Mouse (Mus musculus) brain, embryonic 14.5 days (tissue): Measurements from ENCODE around the gene Adcy2. TPM values are rescaled to one million over a fixed set of nuclear protein-coding genes. Genes with fewer than 3 reads are reported as not detected.

Experiments used
- DNase-seq: peaks from one replicate; pipeline ENCODE4 v3.0.0-alpha.2; 2011; ENCODE audit warnings: low read depth
- CTCF ChIP-seq: fragments of 200-500 bp; IDR thresholded peaks from 2 replicates; pipeline ENCODE4 v1.5.1; 2012; ENCODE audit warnings: inconsistent platforms, mild to moderate bottlenecking, moderate library complexity, borderline replicate concordance; ENCODE audit not compliant: insufficient read depth, insufficient read length; ENCODE audit errors: extremely low read depth
- POLR2A ChIP-seq: fragments of 200-500 bp; IDR thresholded peaks from 2 replicates; pipeline ENCODE4 v1.6.1; 2012; ENCODE audit warnings: mild to moderate bottlenecking, inconsistent platforms, borderline replicate concordance; ENCODE audit not compliant: poor library complexity, insufficient read depth, insufficient read length, severe bottlenecking; ENCODE audit errors: extremely low read depth
- polyA plus RNA-seq: library from polyadenylated mRNA; depleted of rRNA; stranded (reverse); fragments of >200 nt; gene quantifications from 2 replicates; pipeline ENCODE4 v1.2.3, GENCODE M21; 2012

Gene Adcy2
- polyA plus RNA-seq, 1 experiment = 16.0 TPM

- TF ChIP-seq CTCF (no peak), POLR2A (no peak)
- no peak for DNase-seq
These were observed 163.2 kb downstream of the Adcy2 start for GRCm38 (mm10) chr13:68836183-68836582.

GRCm38 (mm10) chr13:68835424-68836045 is 163.8 kb downstream of the Adcy2 start:
- peak; percentile 51 for DNase-seq
- TF ChIP-seq POLR2A (no peak), CTCF (no peak)

- no peak for DNase-seq
- no peak for TF ChIP-seq POLR2A
- TF ChIP-seq CTCF = no peak
These were observed 167.2 kb downstream of the Adcy2 start for GRCm38 (mm10) chr13:68832141-68832540.

- TF ChIP-seq POLR2A (no peak), CTCF (no peak)
- peak; percentile 7 for DNase-seq
These were observed 169.1 kb downstream of the Adcy2 start for GRCm38 (mm10) chr13:68830030-68830759.

- no peak for TF ChIP-seq POLR2A
These were observed 170.9 kb downstream of the Adcy2 start for GRCm38 (mm10) chr13:68828441-68828840.

GRCm38 (mm10) chr13:68826461-68826860 is 172.9 kb downstream of the Adcy2 start:
- no peak for DNase-seq
- no peak for TF ChIP-seq CTCF
- TF ChIP-seq POLR2A = no peak

More at GRCm38 (mm10) chr13:68828441-68828840, 170.9 kb downstream of the Adcy2 start:
- DNase-seq = no peak

GRCm38 (mm10) chr13:68820858-68821579 is 178.3 kb downstream of the Adcy2 start:
- no peak for DNase-seq
- no peak for TF ChIP-seq CTCF
- TF ChIP-seq POLR2A = no peak

- TF ChIP-seq CTCF = no peak
- TF ChIP-seq POLR2A = no peak
- peak; percentile 66 for DNase-seq
These were observed 183.4 kb downstream of the Adcy2 start for GRCm38 (mm10) chr13:68815704-68816477.

- DNase-seq = no peak
- TF ChIP-seq POLR2A (no peak), CTCF (no peak)
These were observed 188.2 kb downstream of the Adcy2 start for GRCm38 (mm10) chr13:68811185-68811584.

GRCm38 (mm10) chr13:68799777-68800176 is 199.6 kb downstream of the Adcy2 start:
- TF ChIP-seq CTCF = peak; percentile 53; the same call in 1 of the 2 replicates
- no peak for TF ChIP-seq POLR2A
- peak; percentile 7 for DNase-seq

GRCm38 (mm10) chr13:68793286-68793685 is 206.1 kb downstream of the Adcy2 start:
- DNase-seq = no peak
- TF ChIP-seq CTCF (no peak), POLR2A (no peak)
